Mouse (Mus musculus) embryonic facial prominence, embryonic 11.5 days (tissue): ENCODE results near the gene Tmem30a. TPM values are rescaled to one million over a fixed set of nuclear protein-coding genes. Genes with fewer than 3 reads are reported as not detected.

Experiments used
- ATAC-seq: fragments of 200-750 bp; cut with Nextera tagmentation; replicated peaks from 2 replicates; pipeline ENCODE4 v1.8.0; 2017; ENCODE audit warnings: low read depth; ENCODE audit not compliant: insufficient number of reproducible peaks, low FRiP score, low TSS enrichment
- DNase-seq: peaks from one replicate; pipeline ENCODE4 v3.0.0-alpha.2; 2015; ENCODE audit warnings: low spot score
- H3K27ac ChIP-seq: fragments of 300-500 bp; sonication (generic); replicated peaks from 2 replicates; pipeline ENCODE4 v1.5.1; 2014; ENCODE audit warnings: mild to moderate bottlenecking, low read depth, low read length, control low read depth
- H3K27me3 ChIP-seq: fragments of 300-500 bp; sonication (generic); 2 replicates; pipeline ENCODE4 v1.6.1; 2014; ENCODE audit warnings: mild to moderate bottlenecking, low read length, moderate library complexity, mixed read lengths; ENCODE audit not compliant: control insufficient read depth, insufficient read depth
- H3K36me3 ChIP-seq: fragments of 300-500 bp; sonication (generic); replicated peaks from 2 replicates; pipeline ENCODE4 v1.6.1; 2014; ENCODE audit warnings: low read depth, mild to moderate bottlenecking, low read length, moderate library complexity, mixed read lengths; ENCODE audit not compliant: control insufficient read depth, insufficient read depth
- H3K4me1 ChIP-seq: fragments of 300-500 bp; sonication (generic); 2 replicates; pipeline ENCODE4 v1.6.1; 2014; ENCODE audit warnings: low read length, mixed read lengths; ENCODE audit not compliant: control insufficient read depth, insufficient read depth
- H3K4me2 ChIP-seq: fragments of 300-500 bp; sonication (generic); 2 replicates; pipeline ENCODE4 v1.6.1; 2014; ENCODE audit warnings: low read depth, mild to moderate bottlenecking, control low read depth, low read length, moderate library complexity
- H3K4me3 ChIP-seq: fragments of 300-500 bp; sonication (generic); 2 replicates; pipeline ENCODE4 v1.5.1; 2014; ENCODE audit warnings: low read depth, low read length, control low read depth
- H3K9ac ChIP-seq: fragments of 300-500 bp; sonication (generic); replicated peaks from 2 replicates; pipeline ENCODE4 v1.6.1; 2014; ENCODE audit warnings: mild to moderate bottlenecking, control low read depth, low read length
- H3K9me3 ChIP-seq: fragments of 300-500 bp; sonication (generic); replicated peaks from 2 replicates; pipeline ENCODE4 v1.6.1; 2016; ENCODE audit warnings: mild to moderate bottlenecking, low read length, inconsistent platforms, mixed read lengths; ENCODE audit not compliant: control insufficient read depth
- WGBS: fragments of 180-500 bp; shearing (Covaris S2); extraction: QIAGEN DNeasy Blood & Tissue Kit; methylation state at CpG from one replicate; pipeline ENCODE4 v1.1.7; 2014; 5-methylcytosine and 5-hydroxymethylcytosine counted together
- polyA plus RNA-seq: library from polyadenylated mRNA; unstranded; fragments of >200 nt; fragmentation: Nextera tagmentation; extraction: Ambion mirVana; gene quantifications from 2 replicates; pipeline ENCODE4 v1.2.1, GENCODE M21; 2014

Tmem30a gene
- polyA plus RNA-seq, 1 experiment from 2014 or later = 73.6 TPM

DNA sequence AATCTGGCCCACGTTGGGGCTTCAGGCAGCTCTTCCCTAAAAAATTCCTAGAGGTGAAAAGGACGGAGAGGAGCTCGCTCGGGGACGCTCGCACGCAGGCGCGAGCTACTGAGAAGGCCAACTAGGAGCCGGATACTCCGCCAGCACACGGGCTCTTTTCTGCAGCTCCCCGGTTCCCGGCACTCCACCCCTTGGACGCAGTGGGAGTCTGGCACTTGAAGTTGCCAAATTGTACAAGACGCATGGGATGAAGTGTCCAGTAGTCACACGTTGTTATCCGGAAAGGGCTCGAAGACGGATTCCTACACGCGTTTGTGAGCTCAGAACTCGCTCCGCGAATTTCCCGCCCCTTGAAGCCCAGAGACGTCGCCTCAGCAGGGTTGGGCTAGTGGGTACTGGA lies 73.9 kb downstream of the Tmem30a start:
- ATAC-seq = no peak
- DNase-seq = peak; percentile 59
- Histone ChIP-seq H3K9ac (peak overlapping the region; percentile 25; the same call in 1 of the 2 replicates), H3K36me3 (no peaks in the 10 kb centered on the region), H3K27ac (no peak overlapping the region), H3K4me3 (peak overlapping the region; percentile 55), H3K9me3 (no peaks in the 10 kb centered on the region), H3K27me3 (peaks cover 10% of the 10 kb centered on the region), H3K4me1 (peaks cover 2% of the 10 kb centered on the region; the same call in 1 of the 2 replicates), H3K4me2 (peak overlapping the region; percentile 75)
- WGBS = 1% methylated on average over 28 of the region's 28 CpGs

Other genes with a start within 250 kb of the Tmem30a start
- 25.1 and 28.2 TPM in 2 replicates for gene Col12a1, start 74.7 kb downstream of the Tmem30a start, polyA plus RNA-seq
- 609 and 634 TPM in 2 replicates for gene Cox7a2, start 33.6 kb downstream of the Tmem30a start, polyA plus RNA-seq
- 3.5 and 4.5 TPM in 2 replicates for gene Filip1, start 219.3 kb upstream of the Tmem30a start, polyA plus RNA-seq